Mouse (Mus musculus) ES-E14 (cell line): ENCODE measurements around the gene Arid2.

Source experiments
- HCFC1 ChIP-seq: IDR thresholded peaks from 2 replicates; pipeline ENCODE4 v1.6.1; 2012; ENCODE audit warnings: low read length, inconsistent platforms, borderline replicate concordance; ENCODE audit not compliant: insufficient read depth
- MAFK ChIP-seq: IDR thresholded peaks from 2 replicates; pipeline ENCODE4 v1.6.1; 2014; ENCODE audit warnings: mild to moderate bottlenecking, low read depth, low read length, inconsistent platforms; ENCODE audit not compliant: insufficient read depth
- ZC3H11A ChIP-seq: IDR thresholded peaks from 2 replicates; pipeline ENCODE4 v1.6.1; 2012; ENCODE audit warnings: low read depth, mild to moderate bottlenecking, inconsistent platforms, low read length, borderline replicate concordance
- ZNF384 ChIP-seq: IDR thresholded peaks from 2 replicates; pipeline ENCODE4 v1.6.1; 2012; ENCODE audit warnings: low read depth, low read length, inconsistent platforms

DNA sequence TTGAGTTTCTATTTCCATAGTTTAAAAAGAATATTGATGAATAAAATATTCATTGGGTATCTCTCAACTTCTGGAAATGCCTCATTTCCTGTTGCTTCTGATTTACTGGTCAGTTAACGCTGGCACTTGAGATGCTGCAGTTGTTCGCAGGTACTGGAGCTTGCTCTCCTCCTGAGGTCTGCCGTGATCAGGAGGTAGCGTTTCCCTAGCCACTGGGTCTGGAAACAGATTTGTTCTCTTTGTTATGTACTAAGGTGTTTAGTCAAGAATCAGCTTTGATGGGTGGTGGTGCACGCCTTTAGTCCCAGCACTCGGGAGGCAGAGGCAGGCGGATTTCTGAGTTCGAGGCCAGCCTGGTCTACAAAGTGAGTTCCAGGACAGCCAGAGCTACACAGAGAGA, 54.8 kb downstream of the Arid2 start:
- TF ChIP-seq MAFK (no peak), ZNF384 (no peak), ZC3H11A (no peak), HCFC1 (no peak)
